Mouse (Mus musculus) fat pad, adult 2 months (tissue): ENCODE results near the gene Prss28.

ENCODE experiments used
- DNase-seq: peaks from one replicate; pipeline ENCODE4 v3.0.0-alpha.2; 2011; ENCODE audit warnings: low read depth, low spot score; ENCODE audit errors: extremely low read depth

The Prss28 gene

GRCm38 (mm10) chr17:25340003-25340402 lies 31.6 kb downstream of the Prss28 start:
- DNase-seq, result no peak

- DNase-seq, result no peak
These were observed 33.0 kb downstream of the Prss28 start for GRCm38 (mm10) chr17:25341490-25341889.

GRCm38 (mm10) chr17:25345462-25345861 lies 37.0 kb downstream of the Prss28 start, which contains the start of gene Tpsab1:
Gene Tpsab1, minus strand, starts transcription at chr17:25345562.
- no peak for DNase-seq

- no peak for DNase-seq
These were observed 52.8 kb downstream of the Prss28 start for GRCm38 (mm10) chr17:25361291-25361690.
